Mouse (Mus musculus) macrophage (primary cell): ENCODE results near the gene Emilin1. TPM values are rescaled to one million over a fixed set of nuclear protein-coding genes. Genes with fewer than 3 reads are reported as not detected.

Experiments
- H3K27ac ChIP-seq: fragments of 350-480 bp; formaldehyde crosslinking; 2 replicates; pipeline ENCODE4 v1.9.0; 2021
- H3K36me3 ChIP-seq: fragments of 350-480 bp; formaldehyde crosslinking; 2 replicates; pipeline ENCODE4 v1.9.0; 2021; ENCODE audit errors: inconsistent target
- H3K4me3 ChIP-seq: fragments of 350-480 bp; formaldehyde crosslinking; 2 replicates; pipeline ENCODE4 v1.9.0; 2021; ENCODE audit errors: inconsistent target
- H3K79me2 ChIP-seq: fragments of 350-480 bp; formaldehyde crosslinking; 2 replicates; pipeline ENCODE4 v1.9.0; 2021; ENCODE audit errors: inconsistent target
- WGBS: methylation state at CpG from one replicate; pipeline ENCODE4 v1.1.7; 2026; ENCODE audit warnings: inconsistent platforms; ENCODE audit not compliant: missing documents; 5-methylcytosine and 5-hydroxymethylcytosine counted together
- polyA plus RNA-seq: library from polyadenylated mRNA; stranded (reverse); fragments of 250-400 nt; gene quantifications from 3 replicates; pipeline ENCODE4 v1.2.4, GENCODE M21; 2018; ENCODE audit warnings: inconsistent platforms

The Emilin1 gene
- polyA plus RNA-seq, 1 experiment from 2014 or later = 21.8 TPM

DNA sequence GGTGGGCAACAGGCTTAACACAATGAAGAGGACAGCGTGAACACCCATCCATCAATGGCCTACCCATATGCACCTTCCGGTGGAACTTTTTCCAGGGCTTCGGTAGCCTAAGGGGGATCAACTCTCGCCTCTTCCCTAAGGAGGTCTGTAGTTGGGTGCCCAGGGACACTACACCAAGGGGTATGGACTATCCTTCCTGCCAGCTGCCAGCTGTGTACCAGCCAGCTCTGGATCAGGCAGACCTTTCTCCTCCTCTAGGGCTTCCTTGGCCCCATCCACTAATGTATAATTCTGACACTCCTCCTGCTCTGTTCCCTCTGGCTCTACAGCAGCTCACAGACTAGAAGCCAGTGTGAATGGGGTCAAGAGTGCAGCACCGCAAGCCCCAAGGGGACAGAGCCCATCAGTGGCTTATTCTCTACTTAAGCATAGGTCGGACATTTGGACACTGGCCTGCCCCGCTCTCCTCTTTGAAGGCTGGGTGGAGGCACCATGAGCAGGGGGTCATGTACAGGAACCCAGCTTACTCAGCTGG, 966 bp downstream of the Emilin1 start:
- Histone ChIP-seq H3K79me2 (peaks cover 43% of the 10 kb centered on the region), H3K27ac (peak overlapping the region; percentile 88), H3K36me3 (peaks cover 13% of the 10 kb centered on the region; the same call in 1 of the 2 replicates), H3K4me3 (peak overlapping the region; percentile 83)
- WGBS = 17% methylated on average over 7 of the region's 7 CpGs

- H3K27ac ChIP-seq = peak overlapping the region; percentile 88
- peaks cover 44% of the 10 kb centered on the region for H3K79me2 ChIP-seq
- WGBS = 14% methylated on average over 6 of the region's 6 CpGs
- H3K36me3 ChIP-seq = peaks cover 18% of the 10 kb centered on the region; the same call in 1 of the 2 replicates
- peak overlapping the region; percentile 83 for H3K4me3 ChIP-seq
Observed at GRCm38 (mm10) chr5:30914849-30915248, 1.6 kb downstream of the Emilin1 start.

DNA sequence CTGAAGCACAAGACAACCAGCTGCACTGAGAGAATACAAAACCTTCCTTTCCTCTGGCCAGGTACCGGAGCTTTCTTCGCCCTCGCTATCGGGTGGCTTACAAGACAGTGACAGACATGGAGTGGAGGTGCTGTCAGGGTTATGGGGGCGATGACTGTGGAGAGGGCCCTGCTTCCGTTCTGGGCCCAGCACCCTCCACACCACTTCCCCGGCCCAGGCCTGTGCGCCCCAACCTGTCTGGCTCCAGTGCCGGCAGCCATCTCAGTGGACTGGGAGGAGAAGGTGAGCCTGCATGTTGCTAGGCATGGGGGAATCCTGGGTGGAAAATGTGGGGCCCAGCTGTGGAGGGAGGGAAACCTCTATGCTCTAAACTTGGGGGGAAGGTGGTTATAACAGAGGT, 2.3 kb downstream of the Emilin1 start:
- 11% methylated on average over 9 of the region's 9 CpGs for WGBS
- Histone ChIP-seq H3K27ac (peak overlapping the region; percentile 88), H3K36me3 (peaks cover 24% of the 10 kb centered on the region; the same call in 1 of the 2 replicates), H3K4me3 (peak overlapping the region; percentile 83), H3K79me2 (peaks cover 44% of the 10 kb centered on the region)

GRCm38 (mm10) chr5:30915974-30916433, 2.8 kb downstream of the Emilin1 start:
- peaks cover 26% of the 10 kb centered on the region; the same call in 1 of the 2 replicates for H3K36me3 ChIP-seq
- H3K79me2 ChIP-seq = peaks cover 44% of the 10 kb centered on the region
- WGBS = 0% methylated on average over 7 of the region's 7 CpGs
- H3K27ac ChIP-seq = peak overlapping the region; percentile 88
- H3K4me3 ChIP-seq = peak overlapping the region; percentile 83; the same call in 1 of the 2 replicates

- 93% methylated on average over 9 of the region's 9 CpGs for WGBS
- Histone ChIP-seq H3K79me2 (peaks cover 44% of the 10 kb centered on the region), H3K27ac (peak overlapping the region; percentile 88), H3K36me3 (peaks cover 26% of the 10 kb centered on the region; the same call in 1 of the 2 replicates), H3K4me3 (no peak overlapping the region)
Observed at GRCm38 (mm10) chr5:30916841-30917240, 3.6 kb downstream of the Emilin1 start.

- peaks cover 44% of the 10 kb centered on the region for H3K79me2 ChIP-seq
- peaks cover 26% of the 10 kb centered on the region; the same call in 1 of the 2 replicates for H3K36me3 ChIP-seq
- WGBS = 94% methylated on average over 11 of the region's 11 CpGs
- peak overlapping the region; percentile 88 for H3K27ac ChIP-seq
- H3K4me3 ChIP-seq = no peak overlapping the region
Observed at GRCm38 (mm10) chr5:30917348-30917747, 4.1 kb downstream of the Emilin1 start.

DNA sequence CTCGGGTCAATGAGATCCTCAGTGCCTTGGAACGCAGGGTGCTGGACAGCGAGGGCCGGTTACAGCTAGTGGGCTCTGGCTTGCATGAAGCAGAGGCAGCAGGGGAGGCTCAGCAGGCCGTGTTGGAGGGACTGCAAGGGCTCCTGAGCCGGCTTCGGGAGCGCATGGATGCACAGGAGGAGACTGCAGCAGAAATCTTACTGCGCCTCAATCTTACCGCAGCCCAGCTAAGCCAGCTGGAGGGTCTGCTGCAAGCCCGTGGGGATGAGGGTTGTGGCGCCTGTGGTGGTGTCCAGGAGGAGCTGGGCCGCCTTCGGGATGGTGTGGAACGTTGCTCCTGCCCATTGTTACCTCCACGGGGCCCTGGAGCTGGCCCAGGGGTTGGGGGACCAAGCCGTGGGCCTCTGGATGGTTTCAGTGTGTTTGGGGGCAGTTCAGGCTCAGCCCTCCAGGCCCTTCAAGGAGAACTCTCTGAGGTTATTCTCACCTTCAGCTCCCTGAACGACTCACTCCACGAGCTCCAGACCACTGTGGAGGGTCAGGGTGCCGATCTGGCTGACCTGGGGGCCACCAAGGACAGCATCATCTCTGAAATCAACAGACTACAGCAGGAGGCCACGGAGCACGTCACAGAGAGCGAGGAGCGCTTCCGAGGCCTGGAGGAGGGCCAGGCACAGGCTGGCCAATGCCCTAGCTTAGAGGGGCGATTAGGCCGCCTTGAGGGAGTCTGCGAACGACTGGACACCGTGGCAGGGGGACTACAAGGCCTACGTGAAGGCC, 4.9 kb downstream of the Emilin1 start:
- Histone ChIP-seq H3K27ac (no peak overlapping the region), H3K36me3 (peaks cover 26% of the 10 kb centered on the region; the same call in 1 of the 2 replicates), H3K4me3 (no peak overlapping the region), H3K79me2 (peaks cover 44% of the 10 kb centered on the region)
- 93% methylated on average over 31 of the region's 31 CpGs for WGBS

- Histone ChIP-seq H3K36me3 (peaks cover 26% of the 10 kb centered on the region; the same call in 1 of the 2 replicates), H3K27ac (no peak overlapping the region), H3K4me3 (no peak overlapping the region), H3K79me2 (peaks cover 39% of the 10 kb centered on the region)
- 89% methylated on average over 7 of the region's 8 CpGs for WGBS
Observed at GRCm38 (mm10) chr5:30918691-30919090, 5.5 kb downstream of the Emilin1 start.

- no peak overlapping the region for H3K4me3 ChIP-seq
- H3K36me3 ChIP-seq = peaks cover 26% of the 10 kb centered on the region; the same call in 1 of the 2 replicates
- H3K79me2 ChIP-seq = peaks cover 26% of the 10 kb centered on the region
- WGBS = 81% methylated on average over 7 of the region's 11 CpGs
- no peak overlapping the region for H3K27ac ChIP-seq
Observed at GRCm38 (mm10) chr5:30919831-30920614, 6.8 kb downstream of the Emilin1 start.

GRCm38 (mm10) chr5:30920621-30921020, 7.4 kb downstream of the Emilin1 start:
- 80% methylated on average over 18 of the region's 19 CpGs for WGBS
- Histone ChIP-seq H3K36me3 (peaks cover 26% of the 10 kb centered on the region; the same call in 1 of the 2 replicates), H3K27ac (no peak overlapping the region), H3K4me3 (no peak overlapping the region), H3K79me2 (peaks cover 23% of the 10 kb centered on the region; the same call in 1 of the 2 replicates)

- Histone ChIP-seq H3K4me3 (peak within 1 kb of the TSS; percentile 56), H3K27ac (peak within 1 kb of the TSS; percentile 64), H3K79me2 (peaks cover 23% of the 10 kb centered on the region; the same call in 1 of the 2 replicates), H3K36me3 (peaks cover 26% of the 10 kb centered on the region; the same call in 1 of the 2 replicates)
- under 1% methylated on average over 40 of the region's 40 CpGs for WGBS
Observed at GRCm38 (mm10) chr5:30921256-30922033, 8.2 kb downstream of the Emilin1 start, which contains the start of gene Khk. Khk (plus strand) TSS chr5:30921431.

GRCm38 (mm10) chr5:30922581-30923041, 9.4 kb downstream of the Emilin1 start:
- 77% methylated on average over 9 of the region's 10 CpGs for WGBS
- Histone ChIP-seq H3K4me3 (no peak overlapping the region), H3K79me2 (peaks cover 16% of the 10 kb centered on the region; the same call in 1 of the 2 replicates), H3K27ac (no peak overlapping the region), H3K36me3 (peaks cover 24% of the 10 kb centered on the region; the same call in 1 of the 2 replicates)

DNA sequence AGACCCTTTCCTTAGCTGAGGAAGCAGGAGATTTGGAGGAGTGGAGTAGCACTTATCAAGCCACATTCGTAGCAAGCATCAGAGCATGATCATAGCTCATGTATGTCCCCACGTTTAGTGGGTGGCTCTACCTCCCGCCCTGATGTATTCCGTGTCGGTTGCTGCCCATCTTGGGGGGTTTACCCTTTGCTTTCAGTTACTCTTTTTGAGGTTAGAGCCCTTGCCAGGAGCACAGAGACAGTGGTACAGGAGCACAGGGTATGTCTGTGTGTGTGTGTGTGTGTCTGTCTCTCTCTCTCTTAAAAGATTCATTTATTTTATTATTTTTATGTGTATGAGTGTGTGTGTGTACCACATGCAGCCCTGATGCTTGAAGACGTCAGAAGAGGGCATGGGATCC, 9.9 kb downstream of the Emilin1 start:
- H3K27ac ChIP-seq = no peak overlapping the region

More for the DNA sequence above, 9.9 kb downstream of the Emilin1 start:
- Histone ChIP-seq H3K79me2 (peaks cover 11% of the 10 kb centered on the region; the same call in 1 of the 2 replicates), H3K4me3 (no peak overlapping the region), H3K36me3 (peaks cover 20% of the 10 kb centered on the region; the same call in 1 of the 2 replicates)
- 81% methylated on average over 6 of the region's 6 CpGs for WGBS
